Mouse (Mus musculus) heart, embryonic 10.5 days (tissue): Measurements from ENCODE around the gene Fli1. TPM values are rescaled to one million over a fixed set of nuclear protein-coding genes. Genes with fewer than 3 reads are reported as not detected.

Source experiments
- DNase-seq: peaks from one replicate; pipeline ENCODE4 v3.0.0-alpha.2; 2017; ENCODE audit warnings: low spot score
- H3K27ac ChIP-seq: fragments of 300-500 bp; sonication (generic); 2 replicates; pipeline ENCODE4 v1.5.1; 2016; ENCODE audit warnings: mild to moderate bottlenecking
- H3K27me3 ChIP-seq: fragments of 300-500 bp; sonication (generic); 2 replicates; pipeline ENCODE4 v1.6.1; 2016; ENCODE audit warnings: mild to moderate bottlenecking; ENCODE audit not compliant: poor library complexity, insufficient read depth, severe bottlenecking
- H3K36me3 ChIP-seq: fragments of 300-500 bp; sonication (generic); 2 replicates; pipeline ENCODE4 v1.6.1; 2016; ENCODE audit warnings: mild to moderate bottlenecking, moderate library complexity
- H3K4me1 ChIP-seq: fragments of 300-500 bp; sonication (generic); 2 replicates; pipeline ENCODE4 v1.6.1; 2016; ENCODE audit warnings: mild to moderate bottlenecking
- H3K4me3 ChIP-seq: fragments of 300-500 bp; sonication (generic); 2 replicates; pipeline ENCODE4 v1.5.1; 2016; ENCODE audit warnings: mild to moderate bottlenecking, moderate library complexity
- H3K9me3 ChIP-seq: fragments of 300-500 bp; sonication (generic); 2 replicates; pipeline ENCODE4 v1.6.1; 2016; ENCODE audit warnings: mild to moderate bottlenecking, moderate library complexity
- WGBS: fragments of 180-500 bp; shearing (Covaris S2); methylation state at CpG from one replicate; pipeline ENCODE4 v1.1.7; 2016; 5-methylcytosine and 5-hydroxymethylcytosine counted together
- polyA plus RNA-seq: library from polyadenylated mRNA; unstranded; fragments of >200 nt; fragmentation: Nextera tagmentation; extraction: Ambion mirVana; gene quantifications from 2 replicates; pipeline ENCODE4 v1.2.1, GENCODE M21; 2016

Fli1 gene
- polyA plus RNA-seq, 1 experiment from 2014 or later = 20.8 TPM

GRCm38 (mm10) chr9:32503423-32503822, 39.2 kb downstream of the Fli1 start:
- H3K27ac ChIP-seq = no peak overlapping the region
- H3K36me3 ChIP-seq = no peaks in the 10 kb centered on the region
- H3K4me1 ChIP-seq = peaks cover 50% of the 10 kb centered on the region
- H3K27me3 ChIP-seq = peaks cover 10% of the 10 kb centered on the region; the same call in 1 of the 2 replicates
- no peaks in the 10 kb centered on the region for H3K9me3 ChIP-seq
- WGBS = 26% methylated on average over 4 of the region's 4 CpGs
- no peak for DNase-seq
- no peak overlapping the region for H3K4me3 ChIP-seq

DNA sequence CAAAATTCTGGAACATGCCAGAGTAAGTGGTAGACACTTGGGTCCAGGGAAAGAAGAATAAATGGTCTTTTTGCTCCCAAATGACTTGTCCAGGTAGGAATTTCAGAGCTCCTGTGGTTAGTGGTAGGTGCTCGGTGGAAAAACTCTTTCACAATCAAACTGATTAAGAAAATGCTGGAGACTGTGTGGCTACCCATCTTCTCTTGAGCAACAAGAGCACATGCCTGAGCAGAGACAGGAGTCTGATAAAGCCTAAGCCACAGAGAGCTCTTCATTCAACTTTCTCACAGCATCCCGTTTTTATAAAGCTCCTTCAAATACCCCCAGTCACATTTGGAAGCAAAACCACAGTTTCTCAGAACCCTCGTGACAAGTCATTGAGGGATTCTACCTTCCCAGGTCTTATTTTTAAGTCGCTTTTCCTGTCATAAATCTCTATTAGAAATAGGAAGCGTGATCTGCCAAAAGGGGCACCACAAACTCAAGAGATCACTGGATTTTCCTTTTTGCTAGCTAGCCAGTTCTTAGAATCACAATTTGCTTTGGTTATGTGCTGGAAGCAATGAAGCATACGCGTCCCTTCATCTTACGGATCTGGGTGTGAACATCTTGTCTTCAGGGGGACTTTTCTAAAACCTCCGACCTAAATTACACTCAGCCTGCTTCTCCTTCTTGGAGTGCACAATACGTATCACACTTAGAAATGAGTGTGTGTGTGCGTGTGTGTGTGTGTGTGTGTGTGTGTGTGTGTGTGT, 40.2 kb downstream of the Fli1 start:
- Histone ChIP-seq H3K36me3 (no peaks in the 10 kb centered on the region), H3K27ac (no peak overlapping the region), H3K9me3 (no peaks in the 10 kb centered on the region), H3K4me1 (peaks cover 42% of the 10 kb centered on the region), H3K27me3 (peaks cover 7% of the 10 kb centered on the region; the same call in 1 of the 2 replicates), H3K4me3 (no peak overlapping the region)
- no peak for DNase-seq
- WGBS = 84% methylated on average over 11 of the region's 11 CpGs

DNA sequence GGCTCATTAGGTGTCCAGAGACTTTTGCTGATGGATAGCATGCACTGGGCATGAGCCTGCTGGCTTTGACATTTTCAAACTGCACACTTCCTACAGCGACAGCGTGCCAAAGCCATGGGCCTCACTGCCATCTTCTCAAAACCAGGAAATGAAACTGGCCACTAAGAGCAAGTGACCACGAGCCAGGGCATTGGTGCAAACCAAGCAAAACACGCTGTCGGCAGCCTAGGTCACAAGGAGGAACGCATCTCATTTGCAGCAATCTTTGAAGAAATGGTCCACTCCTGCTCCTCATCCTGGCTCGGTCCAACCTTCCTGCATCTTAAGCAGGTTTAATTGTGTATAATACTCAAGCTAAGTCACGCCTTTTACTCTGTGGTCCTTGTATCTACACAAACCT, 41.8 kb downstream of the Fli1 start:
- H3K9me3 ChIP-seq = no peaks in the 10 kb centered on the region
- no peaks in the 10 kb centered on the region; the same call in 1 of the 2 replicates for H3K27me3 ChIP-seq
- H3K27ac ChIP-seq = no peak overlapping the region
- no peak overlapping the region for H3K4me3 ChIP-seq
- no peak for DNase-seq
- no peaks in the 10 kb centered on the region for H3K36me3 ChIP-seq
- peaks cover 32% of the 10 kb centered on the region for H3K4me1 ChIP-seq
- WGBS = 85% methylated on average over 8 of the region's 8 CpGs

DNA sequence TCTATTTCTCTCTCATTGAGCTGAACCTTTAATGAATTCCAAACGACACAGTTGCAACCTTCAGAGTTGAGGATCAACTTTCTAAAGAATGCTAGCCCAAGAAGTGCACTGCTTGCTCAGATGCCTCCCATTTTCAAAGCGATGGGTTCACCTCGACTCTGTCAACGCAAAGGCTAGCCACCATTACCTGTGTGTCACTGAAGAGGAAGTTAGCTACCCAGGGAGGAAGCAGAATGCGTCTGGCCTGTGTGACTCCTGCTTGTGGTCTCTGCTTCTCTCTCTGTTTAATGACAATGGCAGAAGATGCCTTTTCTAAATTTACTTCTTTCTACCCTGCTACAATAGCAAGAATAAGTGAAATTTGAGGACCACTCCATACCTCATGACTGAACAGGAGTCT, 42.6 kb downstream of the Fli1 start:
- WGBS = 73% methylated on average over 5 of the region's 5 CpGs
- Histone ChIP-seq H3K4me1 (peaks cover 34% of the 10 kb centered on the region), H3K9me3 (no peaks in the 10 kb centered on the region), H3K36me3 (no peaks in the 10 kb centered on the region), H3K4me3 (no peak overlapping the region), H3K27ac (no peak overlapping the region), H3K27me3 (no peaks in the 10 kb centered on the region; the same call in 1 of the 2 replicates)
- no peak for DNase-seq

DNA sequence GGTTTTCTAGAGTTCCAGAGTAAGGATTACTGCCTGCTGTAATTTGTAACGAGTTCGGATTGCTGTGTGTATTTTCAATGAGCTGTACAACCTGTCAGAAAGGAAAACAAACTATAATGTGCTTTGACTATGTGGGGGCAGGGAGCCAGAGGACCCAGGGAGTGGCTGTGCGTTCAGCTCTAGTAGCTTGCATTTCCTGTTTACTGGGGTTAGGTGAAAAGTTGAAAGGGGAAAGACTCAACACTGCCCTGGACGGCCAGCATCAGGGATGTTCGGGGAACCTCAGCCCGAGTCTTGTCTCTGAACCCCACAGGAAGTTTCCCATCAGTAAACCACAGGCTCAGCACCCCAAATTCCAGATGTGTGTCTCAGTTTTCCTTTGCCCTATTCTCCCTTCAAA, 43.2 kb downstream of the Fli1 start:
- Histone ChIP-seq H3K27me3 (no peaks in the 10 kb centered on the region; the same call in 1 of the 2 replicates), H3K27ac (no peak overlapping the region), H3K36me3 (no peaks in the 10 kb centered on the region), H3K4me1 (peaks cover 33% of the 10 kb centered on the region), H3K9me3 (no peaks in the 10 kb centered on the region), H3K4me3 (no peak overlapping the region)
- WGBS = 62% methylated on average over 6 of the region's 6 CpGs
- no peak for DNase-seq

GRCm38 (mm10) chr9:32495643-32495997, 47.0 kb downstream of the Fli1 start:
- H3K27ac ChIP-seq = no peak overlapping the region
- no peaks in the 10 kb centered on the region for H3K36me3 ChIP-seq
- no peaks in the 10 kb centered on the region for H3K9me3 ChIP-seq
- no peak for DNase-seq
- H3K4me1 ChIP-seq = peaks cover 23% of the 10 kb centered on the region
- 0 out of 2 replicates have a peak overlapping the region, but pooled peaks have one; percentile 18 for H3K4me3 ChIP-seq
- WGBS = 15% methylated on average over 7 of the region's 7 CpGs
- H3K27me3 ChIP-seq = no peaks in the 10 kb centered on the region; the same call in 1 of the 2 replicates

GRCm38 (mm10) chr9:32494891-32495642, 47.6 kb downstream of the Fli1 start:
- Histone ChIP-seq H3K27me3 (no peaks in the 10 kb centered on the region; the same call in 1 of the 2 replicates), H3K36me3 (no peaks in the 10 kb centered on the region), H3K4me3 (0 out of 2 replicates have a peak overlapping the region, but pooled peaks have one; percentile 18), H3K27ac (peak overlapping the region; percentile 6; the same call in 1 of the 2 replicates), H3K9me3 (no peaks in the 10 kb centered on the region), H3K4me1 (peaks cover 20% of the 10 kb centered on the region)
- no peak for DNase-seq
- 32% methylated on average over 8 of the region's 8 CpGs for WGBS

DNA sequence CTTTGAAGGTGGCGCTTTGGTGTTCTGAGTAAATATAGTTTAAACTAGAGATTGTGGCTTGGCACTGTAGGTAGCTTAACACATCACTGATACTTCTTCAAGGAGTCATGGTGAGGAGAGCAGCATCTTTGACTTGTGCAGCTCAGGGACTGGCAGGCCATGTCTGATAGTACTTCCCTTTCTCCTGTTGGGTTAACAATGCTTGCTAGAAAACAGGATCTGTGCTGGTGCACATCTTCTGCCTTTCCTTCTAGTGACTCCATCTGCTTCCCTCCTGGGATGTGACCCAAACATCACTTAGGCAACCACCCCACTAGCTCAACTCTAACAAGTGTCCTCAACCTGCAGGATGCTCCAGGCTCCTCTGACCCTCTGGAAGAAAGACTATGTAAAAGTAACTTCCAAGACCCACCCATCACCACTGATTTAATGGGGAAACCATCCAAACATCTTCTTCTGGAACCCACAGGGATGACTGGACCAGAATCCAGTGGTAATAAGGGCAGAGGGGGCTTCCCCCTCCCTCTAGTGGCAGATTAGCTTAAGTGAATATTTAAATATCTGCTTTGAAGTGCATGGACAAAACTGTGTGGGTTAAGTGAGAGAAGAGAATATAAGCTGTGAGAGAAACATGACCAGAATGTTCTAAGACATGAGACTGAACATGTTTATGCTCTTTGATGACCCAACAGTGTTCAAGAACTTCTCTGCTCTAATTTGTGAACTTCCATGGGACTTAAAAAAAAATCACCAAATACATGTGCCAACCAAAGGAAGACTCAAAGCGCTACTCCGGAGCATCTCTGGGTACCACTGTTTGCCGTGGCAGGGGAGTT, 48.9 kb downstream of the Fli1 start:
- Histone ChIP-seq H3K4me3 (no peak overlapping the region), H3K27me3 (no peaks in the 10 kb centered on the region; the same call in 1 of the 2 replicates), H3K27ac (no peak overlapping the region), H3K4me1 (peaks cover 20% of the 10 kb centered on the region), H3K36me3 (no peaks in the 10 kb centered on the region), H3K9me3 (no peaks in the 10 kb centered on the region)
- WGBS = 79% methylated on average over 4 of the region's 4 CpGs
- no peak for DNase-seq

- Histone ChIP-seq H3K36me3 (no peaks in the 10 kb centered on the region), H3K27ac (no peak overlapping the region), H3K9me3 (no peaks in the 10 kb centered on the region), H3K4me1 (peaks cover 20% of the 10 kb centered on the region), H3K4me3 (no peak overlapping the region), H3K27me3 (no peaks in the 10 kb centered on the region; the same call in 1 of the 2 replicates)
- WGBS = 64% methylated on average over 2 of the region's 2 CpGs
- no peak for DNase-seq
Measured at GRCm38 (mm10) chr9:32492753-32493152, 49.9 kb downstream of the Fli1 start.

DNA sequence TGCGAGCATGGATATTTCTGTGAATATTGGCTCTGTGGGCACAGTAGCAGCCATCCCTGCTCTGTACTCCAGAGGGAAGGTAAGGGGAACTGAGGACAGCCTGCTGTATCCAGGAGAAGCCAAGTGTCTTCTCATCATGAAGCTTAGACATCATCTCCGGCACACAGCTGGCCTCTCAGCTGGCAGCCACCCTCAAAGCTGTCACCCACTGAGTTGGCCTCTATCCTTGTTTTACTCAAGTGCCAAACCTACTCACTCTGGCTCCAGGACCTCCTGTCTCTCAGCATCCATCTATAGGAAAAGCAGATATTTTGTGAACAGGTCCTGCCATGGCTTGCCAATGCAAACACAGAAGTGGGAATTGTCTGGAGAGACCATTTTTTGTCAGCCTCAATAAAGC, 51.2 kb downstream of the Fli1 start:
- no peak overlapping the region for H3K27ac ChIP-seq
- H3K4me1 ChIP-seq = peaks cover 20% of the 10 kb centered on the region
- no peaks in the 10 kb centered on the region for H3K36me3 ChIP-seq
- no peaks in the 10 kb centered on the region; the same call in 1 of the 2 replicates for H3K27me3 ChIP-seq
- DNase-seq = no peak
- H3K9me3 ChIP-seq = no peaks in the 10 kb centered on the region
- 78% methylated on average over 2 of the region's 2 CpGs for WGBS
- no peak overlapping the region for H3K4me3 ChIP-seq

DNA sequence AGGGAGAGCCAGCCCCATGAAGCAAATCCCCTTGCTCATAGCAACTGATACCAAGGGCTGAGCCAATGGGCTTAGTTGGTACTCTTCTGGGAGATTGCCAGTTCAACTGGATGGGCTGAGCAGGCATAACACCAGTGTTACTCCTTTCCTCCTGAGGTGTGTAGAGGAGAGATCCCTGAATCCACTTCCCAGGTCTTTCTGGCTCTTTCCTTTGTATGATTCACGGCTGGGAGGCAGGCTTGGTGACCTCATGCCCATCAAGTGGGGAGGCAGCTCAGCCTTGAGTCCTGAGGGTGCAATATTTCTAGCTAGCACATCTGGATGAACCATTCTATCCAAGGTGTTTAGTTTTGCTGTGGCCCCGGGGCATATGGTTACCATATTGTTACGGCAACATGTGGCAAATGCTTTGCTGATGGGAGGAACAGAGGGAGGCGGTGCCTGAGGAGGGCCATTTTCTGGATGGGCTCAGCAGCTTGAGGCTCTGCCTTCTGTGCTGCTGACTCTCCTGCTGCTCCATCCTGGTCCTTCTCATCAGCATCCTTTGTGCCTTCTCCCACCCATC, 52.8 kb downstream of the Fli1 start:
- H3K9me3 ChIP-seq = no peaks in the 10 kb centered on the region
- H3K27ac ChIP-seq = no peak overlapping the region
- no peak for DNase-seq
- H3K4me3 ChIP-seq = no peak overlapping the region
- H3K27me3 ChIP-seq = no peaks in the 10 kb centered on the region
- WGBS = 76% methylated on average over 4 of the region's 4 CpGs
- no peaks in the 10 kb centered on the region for H3K36me3 ChIP-seq
- H3K4me1 ChIP-seq = peaks cover 4% of the 10 kb centered on the region; the same call in 1 of the 2 replicates

GRCm38 (mm10) chr9:32489315-32489714, 53.3 kb downstream of the Fli1 start:
- no peaks in the 10 kb centered on the region for H3K36me3 ChIP-seq
- DNase-seq = no peak
- H3K27me3 ChIP-seq = no peaks in the 10 kb centered on the region
- H3K27ac ChIP-seq = no peak overlapping the region
- no peaks in the 10 kb centered on the region for H3K9me3 ChIP-seq
- H3K4me3 ChIP-seq = no peak overlapping the region
- WGBS = 66% methylated on average over 4 of the region's 4 CpGs
- H3K4me1 ChIP-seq = peaks cover 6% of the 10 kb centered on the region; the same call in 1 of the 2 replicates
